Mouse (Mus musculus) right cerebral cortex, postnatal 25 days (tissue): ENCODE results near the gene Lsp1.

Experiments
- DNase-seq: peaks from one replicate; pipeline ENCODE4 v3.0.0; 2022

Gene Lsp1

GRCm38 (mm10) chr7:142507453-142507852 lies 46.8 kb downstream of the Lsp1 start:
- DNase-seq = no peak

GRCm38 (mm10) chr7:142509518-142509917 lies 48.9 kb downstream of the Lsp1 start:
- DNase-seq = no peak

- DNase-seq = no peak
Measured at GRCm38 (mm10) chr7:142510021-142510777, 49.6 kb downstream of the Lsp1 start.

DNA sequence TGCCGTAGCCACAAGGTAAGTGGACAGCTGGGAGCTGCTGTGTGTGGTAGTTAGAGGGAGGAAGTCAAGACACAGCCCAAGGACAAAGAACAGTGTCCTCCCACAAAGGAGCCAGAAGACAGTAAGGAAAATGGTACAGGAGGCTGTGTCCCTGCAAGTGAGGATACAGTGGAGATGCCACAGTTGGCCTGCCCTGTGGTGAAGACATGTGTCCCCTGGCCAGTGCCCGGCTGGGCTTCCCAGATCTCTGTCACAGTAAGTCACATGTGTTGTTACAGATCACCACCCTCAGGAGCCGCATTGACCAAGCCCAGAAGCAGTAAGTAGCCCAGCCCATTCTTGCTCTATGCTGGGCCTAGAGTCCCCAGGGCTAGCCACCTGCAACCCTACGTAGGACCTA lies 53.4 kb downstream of the Lsp1 start:
- DNase-seq = no peak

DNA sequence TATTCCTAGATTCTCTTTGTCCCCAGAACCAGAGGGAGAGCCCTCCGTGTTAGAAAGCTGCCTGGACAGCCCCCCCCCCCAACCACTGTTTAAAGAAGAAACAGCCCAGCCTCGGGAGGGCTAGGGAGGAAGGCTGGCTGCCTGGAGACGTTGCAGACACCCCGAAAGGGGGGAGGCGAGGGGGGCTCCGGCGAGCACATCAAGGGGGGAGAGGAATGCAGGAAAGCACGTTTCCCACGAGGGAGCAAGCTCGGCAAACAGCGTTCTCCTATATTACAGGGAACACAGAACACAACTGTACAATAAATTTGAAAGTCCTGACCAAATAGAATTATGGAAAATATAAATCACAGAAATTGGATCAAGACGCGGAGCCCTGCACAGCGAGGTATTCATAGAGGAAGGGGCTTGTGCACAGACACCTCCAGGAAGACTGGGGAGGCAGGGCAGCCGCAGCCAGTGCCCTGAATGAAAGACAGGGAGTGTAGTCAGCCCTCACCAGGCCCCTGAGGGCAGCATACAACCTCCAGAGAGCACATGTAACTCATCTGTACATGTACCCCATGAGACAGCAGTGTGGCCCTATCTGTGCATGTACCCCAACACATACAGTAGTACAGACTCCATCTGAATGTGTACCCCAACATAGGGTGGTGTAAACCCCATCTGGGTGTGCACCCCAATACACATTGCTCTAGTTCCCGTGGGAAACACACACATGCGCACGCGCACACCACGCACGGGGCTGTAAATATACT lies 55.8 kb downstream of the Lsp1 start:
- DNase-seq = no peak

DNA sequence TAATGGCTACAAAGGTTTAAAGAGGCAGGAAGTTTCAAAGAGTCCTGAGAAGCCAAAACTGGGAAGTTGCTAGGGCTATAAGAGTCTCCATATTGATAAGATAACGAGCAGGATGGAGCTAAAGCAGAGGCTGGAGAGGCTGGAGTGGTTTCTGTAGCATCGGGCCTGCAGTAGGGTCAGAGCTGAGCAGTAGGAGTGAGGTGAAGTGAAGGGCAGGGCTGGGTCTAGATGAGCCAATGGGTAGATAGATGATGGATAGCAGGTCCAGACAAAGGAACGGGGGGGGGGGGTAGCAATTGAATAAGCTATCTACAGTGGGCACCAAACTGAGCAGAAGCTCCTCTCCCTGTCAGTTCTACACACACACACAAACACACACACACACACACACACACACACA lies 56.9 kb downstream of the Lsp1 start:
- DNase-seq = no peak

GRCm38 (mm10) chr7:142520331-142520730 lies 59.7 kb downstream of the Lsp1 start:
- DNase-seq = no peak

- DNase-seq = no peak
Measured at GRCm38 (mm10) chr7:142522352-142522751, 61.7 kb downstream of the Lsp1 start.

DNA sequence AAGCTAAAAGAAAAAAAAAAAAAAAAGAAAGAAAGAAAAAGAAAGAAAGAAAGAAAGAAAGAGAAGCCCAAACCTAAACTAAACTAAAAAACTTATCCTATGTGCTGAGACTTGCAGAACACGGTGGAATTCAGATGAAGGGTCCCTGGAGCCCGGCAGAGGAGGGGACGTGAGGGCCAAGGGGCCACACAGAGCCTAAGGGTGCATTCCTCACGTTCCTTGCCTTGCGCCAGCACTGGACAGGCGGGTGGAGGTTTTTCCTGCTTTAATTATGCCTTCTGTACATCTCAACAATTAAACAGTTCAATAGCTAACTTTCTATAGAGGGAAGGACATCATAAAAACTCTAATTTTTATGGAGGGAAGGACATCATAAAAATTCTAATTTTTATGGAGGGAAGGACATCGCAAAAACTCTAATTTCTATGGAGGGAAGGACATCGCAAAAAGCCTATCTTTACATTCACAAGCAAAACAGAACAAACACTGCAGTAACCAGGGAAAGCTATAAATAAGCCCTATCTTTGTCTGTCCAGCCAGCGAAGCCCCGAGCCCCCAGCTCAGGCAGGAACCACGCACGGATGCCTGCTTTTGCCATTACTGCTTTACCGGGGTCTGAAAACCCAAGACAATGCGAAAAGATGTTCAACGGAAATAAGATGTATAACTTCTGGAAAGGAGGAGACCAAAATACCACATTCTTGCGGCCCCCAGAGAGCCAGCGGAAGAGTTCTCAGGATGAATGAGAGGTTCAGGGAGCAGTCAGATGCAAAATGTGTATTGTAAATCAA lies 62.8 kb downstream of the Lsp1 start:
- DNase-seq = no peak

DNA sequence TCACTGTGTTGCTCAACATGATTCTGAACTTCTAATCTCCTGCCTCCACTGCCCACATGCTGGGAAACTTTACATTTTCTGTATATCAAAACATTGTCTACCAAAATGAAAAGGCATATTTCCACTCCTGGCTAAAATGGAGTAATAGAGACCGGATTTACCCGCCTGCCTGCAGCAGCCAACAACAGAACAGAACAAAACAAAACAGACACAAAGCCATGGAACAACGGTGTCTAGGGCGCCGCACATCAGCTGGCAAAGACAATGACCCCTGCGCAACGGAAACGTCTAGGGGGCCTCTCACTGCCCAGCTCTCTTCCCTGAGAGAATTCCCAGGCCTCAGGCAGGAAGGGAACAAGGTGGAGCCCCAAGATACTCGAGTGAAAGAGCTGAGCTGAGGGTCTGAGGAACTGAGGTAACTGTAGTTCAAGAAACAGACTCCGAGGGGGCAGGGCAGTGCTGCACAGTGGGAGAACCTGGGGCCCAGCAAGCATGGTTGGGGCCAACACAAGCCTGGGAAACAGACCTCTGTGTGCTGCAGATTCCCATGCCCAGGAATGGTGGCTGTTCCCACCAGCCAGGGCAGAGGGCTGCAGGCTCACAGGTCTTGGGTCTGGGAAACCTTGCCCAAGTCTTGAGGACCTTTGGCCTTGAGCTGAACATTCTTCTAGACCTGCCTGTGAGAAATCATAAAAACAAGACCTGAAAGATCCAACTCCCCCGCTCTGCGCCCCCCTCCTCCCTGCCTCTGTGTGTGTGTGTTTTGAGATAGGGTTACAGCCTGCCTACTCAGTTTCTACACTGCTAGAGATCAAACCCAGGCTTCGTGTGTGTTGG lies 65.0 kb downstream of the Lsp1 start:
- DNase-seq = no peak

DNA sequence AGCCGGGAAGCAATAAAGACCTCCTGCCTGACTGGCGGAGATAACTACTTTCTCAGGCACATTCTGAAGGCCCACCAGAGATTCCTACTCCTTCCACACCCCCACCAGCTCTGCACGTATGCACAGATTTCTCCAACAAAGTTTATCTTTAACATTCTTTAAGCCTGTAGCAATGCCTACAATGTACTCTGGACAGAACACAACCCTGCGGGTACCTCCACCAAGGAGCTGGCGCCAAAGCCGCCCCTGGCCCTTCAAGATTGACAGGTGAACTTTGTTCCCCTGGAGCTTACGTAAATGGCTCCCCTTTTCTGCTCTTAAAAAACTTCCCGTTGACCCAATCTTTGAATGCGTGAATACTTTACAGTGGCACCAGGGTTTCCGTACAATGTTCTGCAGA lies 68.7 kb downstream of the Lsp1 start:
- no peak for DNase-seq

- no peak for DNase-seq
Measured at GRCm38 (mm10) chr7:142531973-142532521, 71.4 kb downstream of the Lsp1 start.

GRCm38 (mm10) chr7:142532671-142533058 lies 72.1 kb downstream of the Lsp1 start, which contains the start of gene Mrpl23:
Gene Mrpl23 (plus strand): TSS chr7:142532686.
- DNase-seq = no peak

DNA sequence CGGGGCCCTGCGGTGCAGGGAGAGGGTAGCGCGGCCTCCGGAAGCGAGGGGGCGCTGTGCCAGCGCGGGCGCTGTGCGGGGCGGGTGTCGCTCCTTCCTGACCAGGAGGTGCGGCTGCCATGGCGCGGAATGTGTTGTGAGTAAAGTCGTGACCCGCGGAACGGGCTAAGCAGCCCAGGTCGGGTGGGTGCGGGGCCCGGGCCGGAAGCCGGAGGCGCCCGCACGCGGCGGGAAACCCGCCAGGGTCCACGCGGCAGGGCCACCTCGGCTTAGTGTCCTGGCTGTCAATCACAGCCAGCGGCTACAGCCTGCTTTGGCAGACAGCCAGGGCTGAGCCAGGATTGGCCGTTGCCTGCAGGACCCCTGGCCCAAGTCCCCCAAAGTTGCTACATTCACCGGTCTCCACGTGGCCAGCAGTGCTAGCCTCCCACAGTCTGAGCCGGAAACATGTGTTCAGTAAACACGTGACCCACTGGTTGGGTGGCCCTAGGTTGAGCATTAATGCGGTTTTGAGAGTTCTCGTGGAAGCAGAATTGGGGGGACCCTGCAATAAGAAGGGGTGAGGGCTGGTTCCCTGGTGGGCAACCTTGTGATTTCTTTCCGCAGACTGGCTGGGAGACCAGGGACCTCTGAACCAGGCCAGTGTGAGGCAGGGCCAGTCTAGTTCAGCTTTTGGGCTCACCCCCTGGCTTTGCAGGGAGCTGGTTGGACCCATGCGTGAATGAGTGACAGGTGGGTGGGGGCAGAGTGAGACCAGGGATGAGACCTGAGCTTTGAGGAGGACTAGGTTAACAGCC lies 72.6 kb downstream of the Lsp1 start:
- peak; percentile 83 for DNase-seq

DNA sequence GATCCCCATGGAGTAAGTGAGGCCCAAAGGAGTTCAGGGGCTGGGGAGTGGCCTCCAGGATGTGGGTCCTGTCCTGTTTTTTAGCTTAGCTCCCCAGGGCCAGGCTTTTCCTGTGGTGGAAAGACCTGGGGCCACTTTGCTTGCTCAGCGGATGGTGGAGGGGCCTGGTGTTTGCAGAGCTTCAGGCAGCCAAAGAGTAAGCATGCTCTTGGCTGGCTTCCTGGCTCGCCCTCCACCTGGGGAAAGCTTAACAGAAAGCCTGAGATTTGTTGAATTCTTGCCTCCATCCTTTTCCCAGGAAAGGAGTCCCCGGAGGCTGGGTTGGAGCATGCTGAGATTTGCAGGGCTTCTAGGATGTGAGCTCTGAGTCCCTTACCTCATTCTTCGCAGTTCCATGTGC lies 74.5 kb downstream of the Lsp1 start:
- DNase-seq = no peak

GRCm38 (mm10) chr7:142535832-142536231 lies 75.2 kb downstream of the Lsp1 start:
- no peak for DNase-seq

- no peak for DNase-seq
Measured at GRCm38 (mm10) chr7:142537181-142537580, 76.6 kb downstream of the Lsp1 start.

DNA sequence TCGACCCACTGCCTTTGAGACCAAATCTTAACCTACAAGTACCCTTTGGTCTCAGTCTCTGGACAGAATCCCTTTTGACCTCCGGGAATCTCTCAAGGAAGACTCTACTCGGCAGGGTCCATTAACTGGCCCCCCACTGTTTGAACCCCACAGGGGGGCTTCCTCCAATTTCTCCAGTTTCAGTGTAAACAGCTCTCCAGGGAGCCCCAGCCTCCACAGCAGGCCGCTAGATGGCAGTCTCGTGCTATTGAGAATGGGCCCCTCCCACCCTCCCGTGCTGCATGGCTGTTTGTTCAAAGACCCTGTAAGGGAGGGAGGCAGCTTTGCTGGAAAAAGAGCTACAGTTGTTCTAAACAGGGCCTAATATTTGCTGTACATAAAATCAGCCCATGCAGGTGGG lies 77.3 kb downstream of the Lsp1 start:
- DNase-seq = peak; percentile 28

DNA sequence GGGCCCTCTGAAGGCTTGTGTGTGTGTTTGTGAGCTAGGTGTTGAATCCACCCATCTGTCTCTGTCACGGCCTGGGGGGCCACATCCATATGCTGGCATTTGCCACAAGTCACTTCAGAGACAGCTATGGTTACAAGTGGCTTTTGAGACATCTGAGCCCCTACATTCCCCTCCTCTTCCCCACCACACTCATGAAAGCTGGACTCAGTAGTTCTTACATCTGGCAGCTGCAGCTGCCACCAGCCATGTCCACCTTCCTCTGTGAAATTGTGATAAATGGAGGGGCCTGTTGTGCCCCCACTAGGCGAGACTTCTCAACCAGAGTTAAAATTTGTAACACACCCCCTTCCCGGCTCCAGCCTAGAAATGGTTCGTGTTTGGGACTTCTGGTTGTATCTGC lies 77.7 kb downstream of the Lsp1 start:
- DNase-seq = no peak

DNA sequence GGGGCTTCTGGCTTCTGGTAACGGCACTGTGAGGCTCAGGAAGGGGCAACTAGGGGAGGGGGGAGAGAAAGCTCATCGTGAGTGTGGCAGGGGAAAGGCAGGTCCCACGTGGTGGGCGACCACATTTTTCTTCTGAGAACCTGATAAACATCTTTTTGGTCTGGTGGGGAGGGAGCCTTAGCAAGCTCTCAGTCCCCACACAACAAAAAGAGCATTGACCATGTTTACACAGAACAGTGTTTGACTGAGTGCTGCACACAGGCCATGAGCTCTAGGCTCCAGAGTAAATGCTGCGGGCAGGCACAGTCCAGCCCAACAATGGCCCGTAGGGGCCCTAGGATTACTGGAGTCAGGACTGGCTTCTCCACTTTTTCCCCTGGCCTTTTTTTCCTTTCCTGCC lies 78.2 kb downstream of the Lsp1 start:
- DNase-seq = no peak

GRCm38 (mm10) chr7:142539828-142540227 lies 79.2 kb downstream of the Lsp1 start:
- DNase-seq = no peak
